Mouse (Mus musculus): ENCODE measurements around the gene Fggy. TPM values are rescaled to one million over a fixed set of nuclear protein-coding genes. Genes with fewer than 3 reads are reported as not detected.

Fggy gene
- total RNA-seq, 2 experiments from 2014 or later = 8.8 to 11.0 TPM

GRCm38 (mm10) chr4:95603254-95603653 lies 45.9 kb downstream of the Fggy start:
- Histone ChIP-seq H3K27ac (no peak overlapping the region), H3K4me3 (no peak overlapping the region)
- intact Hi-C loops (cut with DNase I) = no loop called here
- no peak for TF ChIP-seq CTCF (IDR thresholded peaks at IDR 0.05)
- no peak for DNase-seq

GRCm38 (mm10) chr4:95610663-95611062 lies 53.4 kb downstream of the Fggy start:
- intact Hi-C loops (cut with DNase I) = no loop called here

GRCm38 (mm10) chr4:95611390-95611789 lies 54.1 kb downstream of the Fggy start:
- intact Hi-C loops (cut with DNase I) = no loop called here

More at GRCm38 (mm10) chr4:95610663-95611062, 53.4 kb downstream of the Fggy start:
- Histone ChIP-seq H3K4me3 (no peak overlapping the region), H3K27ac (no peak overlapping the region)
- TF ChIP-seq CTCF (IDR thresholded peaks at IDR 0.05) = no peak
- DNase-seq = no peak

DNA sequence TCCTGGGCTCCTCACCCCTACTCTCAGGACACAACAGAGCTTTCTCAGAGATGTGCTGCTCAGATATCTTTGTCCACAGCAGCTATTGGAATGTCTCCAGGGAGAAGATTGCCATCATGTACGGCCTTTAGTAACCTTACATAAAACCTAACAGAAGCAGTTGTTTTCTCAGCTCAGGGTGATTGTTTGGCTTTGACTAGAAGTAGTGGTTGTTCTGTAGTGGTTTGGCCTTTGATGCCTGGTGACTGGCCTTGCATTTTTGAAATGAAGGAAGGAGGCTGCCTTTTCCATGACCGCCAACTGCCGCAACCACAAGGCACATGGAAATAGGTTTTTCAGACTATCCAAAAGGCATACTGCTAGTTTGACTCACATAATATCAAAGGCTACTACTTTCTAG lies 63.7 kb downstream of the Fggy start:
- intact Hi-C loops (cut with DNase I) = no loop called here
- TF ChIP-seq CTCF (IDR thresholded peaks at IDR 0.05) = no peak

More at GRCm38 (mm10) chr4:95611390-95611789, 54.1 kb downstream of the Fggy start:
- Histone ChIP-seq H3K4me3 (no peak overlapping the region), H3K27ac (no peak overlapping the region)
- DNase-seq = peak; percentile 60
- TF ChIP-seq CTCF (IDR thresholded peaks at IDR 0.05) = no peak

GRCm38 (mm10) chr4:95624696-95625095 lies 67.4 kb downstream of the Fggy start:
- H3K4me3 ChIP-seq = no peak overlapping the region
- intact Hi-C loops (cut with DNase I) = no loop called here
- DNase-seq = no peak
- TF ChIP-seq CTCF (IDR thresholded peaks at IDR 0.05) = no peak
- no peak overlapping the region for H3K27ac ChIP-seq

More for the DNA sequence above, 63.7 kb downstream of the Fggy start:
- no peak overlapping the region for H3K4me3 ChIP-seq
- no peak overlapping the region for H3K27ac ChIP-seq
- DNase-seq = no peak

GRCm38 (mm10) chr4:95625651-95626050 lies 68.3 kb downstream of the Fggy start:
- no peak overlapping the region for H3K4me3 ChIP-seq
- TF ChIP-seq CTCF (IDR thresholded peaks at IDR 0.05) = no peak
- H3K27ac ChIP-seq = 0 out of 2 replicates have a peak overlapping the region, but pooled peaks have one; percentile 2
- no peak for DNase-seq
- intact Hi-C loops (cut with DNase I) = no loop called here

DNA sequence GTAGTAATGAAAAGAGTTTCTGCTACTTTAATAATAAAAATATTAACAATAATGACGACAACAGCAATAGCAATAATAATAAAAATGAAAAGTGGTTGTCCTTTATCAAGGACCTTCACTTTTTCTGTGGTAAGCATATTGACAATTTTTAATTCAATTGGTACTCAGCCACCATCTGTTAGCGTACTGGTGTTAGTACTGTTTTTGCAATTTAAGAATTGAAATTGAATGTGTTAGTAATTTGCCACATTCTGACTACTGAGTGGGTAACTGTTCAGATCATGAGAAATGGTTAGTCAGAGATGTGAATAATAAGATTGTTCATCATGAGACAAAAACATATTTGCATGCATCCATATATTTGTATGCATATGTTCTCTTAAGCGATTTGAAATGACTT lies 68.9 kb downstream of the Fggy start:
- intact Hi-C loops (cut with DNase I) = no loop called here
- no peak for DNase-seq
- TF ChIP-seq CTCF (IDR thresholded peaks at IDR 0.05) = no peak
- Histone ChIP-seq H3K4me3 (no peak overlapping the region), H3K27ac (no peak overlapping the region)

- intact Hi-C loops (cut with DNase I) = loop anchor here (5.0 to 10.0 kb wide), 2 partner anchors 470 to 583 kb away; partner anchors contain the start of gene Jun
- TF ChIP-seq CTCF (IDR thresholded peaks at IDR 0.05) = no peak
- Histone ChIP-seq H3K4me3 (no peak overlapping the region), H3K27ac (0 out of 2 replicates have a peak overlapping the region, but pooled peaks have one; percentile 84)
- no peak for DNase-seq
These were observed 77.6 kb downstream of the Fggy start for GRCm38 (mm10) chr4:95634903-95635302.

- TF ChIP-seq CTCF (IDR thresholded peaks at IDR 0.05) = no peak
- intact Hi-C loops (cut with DNase I) = loop anchor here (5.0 to 10.0 kb wide), 2 partner anchors 472 to 585 kb away; partner anchors contain the start of gene Jun
- H3K27ac ChIP-seq = peak overlapping the region; percentile 84
- peak overlapping the region; percentile 53 for H3K4me3 ChIP-seq
- DNase-seq = peak; percentile 86
These were observed 79.8 kb downstream of the Fggy start for GRCm38 (mm10) chr4:95636937-95637749.

DNA sequence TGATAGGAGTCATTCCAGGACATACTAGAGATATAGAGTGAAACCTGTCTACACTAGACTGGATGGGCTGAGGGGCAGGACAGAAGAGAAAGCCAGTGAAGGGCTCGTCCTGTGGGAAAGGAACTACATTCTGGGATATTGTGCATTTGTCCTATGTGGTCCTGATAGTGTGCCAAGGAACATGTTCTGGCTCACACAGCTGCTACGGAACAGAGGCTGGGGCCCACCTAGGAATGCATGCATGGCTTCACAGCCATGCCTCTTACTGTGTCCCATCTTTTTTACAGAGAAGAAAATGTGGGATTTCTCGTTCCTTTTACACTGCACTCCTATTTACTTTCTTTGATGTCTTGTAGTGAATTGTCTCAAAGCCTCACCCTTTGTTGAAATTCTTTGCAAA lies 80.8 kb downstream of the Fggy start:
- peak overlapping the region; percentile 84 for H3K27ac ChIP-seq

DNA sequence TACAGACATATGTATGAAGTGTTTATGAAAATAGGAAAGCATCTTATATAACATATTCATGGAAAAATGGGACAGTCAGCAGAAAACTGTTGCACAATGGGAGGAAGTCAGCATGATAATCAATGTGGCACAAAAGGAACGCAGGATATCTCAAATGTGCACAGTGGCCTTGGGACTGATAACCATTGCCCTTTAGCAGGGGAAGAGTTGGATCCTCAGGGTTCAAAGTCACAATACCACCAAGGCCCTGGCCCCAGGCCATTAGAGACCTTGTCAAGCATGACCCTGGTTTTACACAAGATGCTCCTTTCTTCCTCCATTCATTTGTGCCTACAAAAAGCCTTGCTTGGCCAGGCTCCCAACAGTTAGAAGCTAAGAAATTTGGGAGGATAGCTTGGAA lies 83.5 kb downstream of the Fggy start:
- intact Hi-C loops (cut with DNase I) = no loop called here

More for the DNA sequence above, 80.8 kb downstream of the Fggy start:
- no peak for DNase-seq
- intact Hi-C loops (cut with DNase I) = loop anchor here (5.0 to 10.0 kb wide), 2 partner anchors 473 to 586 kb away; partner anchors contain the start of gene Jun
- H3K4me3 ChIP-seq = no peak overlapping the region
- no peak for TF ChIP-seq CTCF (IDR thresholded peaks at IDR 0.05)

DNA sequence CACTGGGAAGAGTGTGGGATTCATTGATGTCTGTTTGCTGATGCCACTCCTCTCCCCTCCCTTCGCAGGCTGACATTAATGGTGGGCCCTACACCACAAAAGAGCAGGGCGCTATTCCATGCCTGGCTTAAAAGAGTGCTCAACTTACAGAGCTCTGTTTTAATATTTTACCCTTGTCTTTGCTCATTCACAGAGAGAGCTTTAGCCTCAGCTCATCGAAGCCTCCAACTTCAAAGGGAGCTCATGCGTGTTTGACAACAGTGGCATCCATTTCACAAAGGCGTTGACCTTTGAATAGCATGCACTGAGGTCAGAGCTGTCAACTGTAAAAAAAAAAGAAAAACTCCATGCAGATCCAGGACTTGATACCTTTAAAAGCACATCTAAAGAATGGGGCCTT lies 86.7 kb downstream of the Fggy start:
- Histone ChIP-seq H3K27ac (no peak overlapping the region), H3K4me3 (no peak overlapping the region)
- no peak for TF ChIP-seq CTCF (IDR thresholded peaks at IDR 0.05)
- intact Hi-C loops (cut with DNase I) = no loop called here
- no peak for DNase-seq

More for the DNA sequence above, 83.5 kb downstream of the Fggy start:
- no peak overlapping the region for H3K4me3 ChIP-seq
- no peak overlapping the region for H3K27ac ChIP-seq
- no peak for TF ChIP-seq CTCF (IDR thresholded peaks at IDR 0.05)
- DNase-seq = no peak

GRCm38 (mm10) chr4:95648801-95649551 lies 91.7 kb downstream of the Fggy start:
- intact Hi-C loops (cut with DNase I) = no loop called here
- TF ChIP-seq CTCF (IDR thresholded peaks at IDR 0.05) = no peak

More at GRCm38 (mm10) chr4:95648801-95649551, 91.7 kb downstream of the Fggy start:
- Histone ChIP-seq H3K27ac (no peak overlapping the region), H3K4me3 (no peak overlapping the region)
- DNase-seq = no peak
